Mouse (Mus musculus) cerebellum, adult 2 months (tissue): ENCODE measurements around the gene Cabin1.

Source experiments
- CTCF ChIP-seq: fragments of 200-500 bp; IDR thresholded peaks from 2 replicates; pipeline ENCODE4 v1.5.1; 2011; ENCODE audit warnings: low read depth, mild to moderate bottlenecking, control low read depth, low read length, moderate library complexity, borderline replicate concordance; ENCODE audit not compliant: insufficient read depth
- POLR2A ChIP-seq: fragments of 200-500 bp; IDR thresholded peaks from 2 replicates; pipeline ENCODE4 v1.6.1; 2011; ENCODE audit warnings: low read length, control low read depth, borderline replicate concordance; ENCODE audit not compliant: insufficient read depth

GRCm38 (mm10) chr10:75695078-75695477, 69.1 kb downstream of the Cabin1 start:
- TF ChIP-seq CTCF (no peak), POLR2A (no peak)
